Mouse (Mus musculus) spleen, adult 2 months (tissue): ENCODE measurements around the gene Adamts9. TPM values are rescaled to one million over a fixed set of nuclear protein-coding genes. Genes with fewer than 3 reads are reported as not detected.

Experiments used
- DNase-seq, 2 experiments: peaks; one replicate each; pipeline versions ENCODE4 v3.0.0 to v3.0.0-alpha.2; 2012 to 2021; ENCODE audit warnings: low spot score in 2 of 2, low read depth in 1 of 2
- H3K27ac ChIP-seq: fragments of 200-500 bp; 2 replicates; pipeline ENCODE4 v1.5.1; 2012; ENCODE audit warnings: low read length, inconsistent platforms; ENCODE audit not compliant: insufficient read depth
- H3K27me3 ChIP-seq: fragments of 200-500 bp; 2 replicates; pipeline ENCODE4 v1.6.1; 2012; ENCODE audit warnings: mild to moderate bottlenecking, moderate library complexity, low read length, inconsistent platforms; ENCODE audit not compliant: control insufficient read depth, insufficient read depth
- H3K36me3 ChIP-seq: fragments of 200-500 bp; 2 replicates; pipeline ENCODE4 v1.6.1; 2012; ENCODE audit warnings: mild to moderate bottlenecking, low read length, inconsistent platforms; ENCODE audit not compliant: control insufficient read depth, insufficient read depth
- H3K4me1 ChIP-seq: fragments of 200-500 bp; 2 replicates; pipeline ENCODE4 v1.6.1; 2011; ENCODE audit warnings: inconsistent platforms; ENCODE audit not compliant: control insufficient read depth, insufficient read depth, insufficient read length
- H3K4me3 ChIP-seq: fragments of 200-500 bp; 2 replicates; pipeline ENCODE4 v1.5.1; 2011; ENCODE audit warnings: mild to moderate bottlenecking, inconsistent platforms; ENCODE audit not compliant: insufficient read depth, insufficient read length; ENCODE audit errors: extremely low read depth
- CTCF ChIP-seq: fragments of 200-500 bp; IDR thresholded peaks from 2 replicates; pipeline ENCODE4 v1.5.1; 2011; ENCODE audit warnings: mild to moderate bottlenecking, inconsistent platforms; ENCODE audit not compliant: insufficient read depth, insufficient read length, insufficient replicate concordance; ENCODE audit errors: extremely low read depth
- POLR2A ChIP-seq: fragments of 200-500 bp; IDR thresholded peaks from 2 replicates; pipeline ENCODE4 v1.6.1; 2011; ENCODE audit warnings: low read depth, low read length, inconsistent platforms
- WGBS: fragments of 180-500 bp; shearing (Covaris S2); methylation state at CpG from one replicate; pipeline ENCODE4 v1.1.7; 2018; 5-methylcytosine and 5-hydroxymethylcytosine counted together
- polyA plus RNA-seq: library from polyadenylated mRNA; depleted of rRNA; stranded (reverse); fragments of >200 nt; gene quantifications from 2 replicates; pipeline ENCODE4 v1.2.3, GENCODE M21; 2012

Gene Adamts9
- polyA plus RNA-seq, 1 experiment = 1.5 TPM

- Histone ChIP-seq H3K4me1 (no peaks in the 10 kb centered on the region), H3K27ac (no peak overlapping the region), H3K4me3 (no peak overlapping the region), H3K27me3 (no peaks in the 10 kb centered on the region), H3K36me3 (no peaks in the 10 kb centered on the region)
- DNase-seq = no peak
- 74% methylated on average over 5 of the region's 5 CpGs for WGBS
- TF ChIP-seq POLR2A (no peak), CTCF (no peak)
Observed at GRCm38 (mm10) chr6:92826561-92826960, 116.7 kb downstream of the Adamts9 start.

DNA sequence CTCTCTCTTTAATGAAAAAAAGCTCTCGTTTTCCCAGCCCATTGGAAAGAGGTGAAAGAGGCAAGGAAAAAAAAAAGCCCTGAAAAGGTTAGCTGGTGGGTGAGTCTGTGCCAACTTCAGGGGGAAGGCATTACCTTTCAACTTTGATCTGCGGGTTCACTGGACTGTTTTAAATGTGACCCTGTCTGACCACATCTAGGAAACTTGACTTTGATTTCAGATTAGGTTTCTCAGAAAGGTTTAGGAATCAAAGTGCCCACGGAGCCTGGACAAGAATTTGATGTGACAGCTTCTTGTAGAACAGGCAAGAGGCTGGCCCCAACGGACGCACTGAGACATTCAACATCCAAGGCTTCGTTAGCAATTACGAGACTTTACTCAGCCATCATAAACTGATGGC lies 119.3 kb downstream of the Adamts9 start:
- WGBS = 84% methylated on average over 7 of the region's 7 CpGs
- no peaks in the 10 kb centered on the region for H3K4me1 ChIP-seq
- H3K27ac ChIP-seq = no peak overlapping the region
- H3K27me3 ChIP-seq = no peaks in the 10 kb centered on the region
- H3K36me3 ChIP-seq = no peaks in the 10 kb centered on the region
- TF ChIP-seq CTCF (no peak), POLR2A (no peak)
- no peak overlapping the region for H3K4me3 ChIP-seq
- no peak for DNase-seq

DNA sequence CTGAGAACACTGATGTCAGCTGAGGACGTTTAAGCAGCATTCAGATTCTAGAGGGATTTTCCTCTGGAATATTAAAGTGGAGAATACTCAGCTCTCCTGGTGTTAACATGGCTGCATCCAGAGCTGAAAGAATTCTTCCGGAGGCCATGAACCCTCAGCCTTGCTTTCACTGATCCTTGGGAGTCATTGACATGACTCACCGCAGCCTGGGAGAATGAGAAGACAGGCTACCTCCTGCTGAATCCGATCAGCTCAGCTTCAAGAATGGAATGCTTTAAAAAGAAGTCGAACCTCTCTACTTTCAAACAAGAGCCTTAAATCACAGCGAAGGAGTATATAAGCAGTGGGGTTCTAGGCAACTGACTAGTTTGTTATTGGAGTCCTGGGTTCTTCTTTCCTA lies 121.3 kb downstream of the Adamts9 start:
- H3K4me1 ChIP-seq = no peaks in the 10 kb centered on the region
- no peak for DNase-seq
- WGBS = 81% methylated on average over 6 of the region's 6 CpGs
- no peaks in the 10 kb centered on the region for H3K27me3 ChIP-seq
- TF ChIP-seq CTCF = no peak
- TF ChIP-seq POLR2A = no peak
- no peak overlapping the region for H3K27ac ChIP-seq
- no peak overlapping the region for H3K4me3 ChIP-seq
- H3K36me3 ChIP-seq = no peaks in the 10 kb centered on the region

- H3K27me3 ChIP-seq = no peaks in the 10 kb centered on the region
- no peak overlapping the region for H3K4me3 ChIP-seq
- no peaks in the 10 kb centered on the region for H3K36me3 ChIP-seq
- no peak for TF ChIP-seq POLR2A
- DNase-seq = no peak
- no peaks in the 10 kb centered on the region for H3K4me1 ChIP-seq
- H3K27ac ChIP-seq = no peak overlapping the region
- WGBS = 76% methylated on average over 5 of the region's 5 CpGs
Observed at GRCm38 (mm10) chr6:92821606-92822005, 121.7 kb downstream of the Adamts9 start.

- Histone ChIP-seq H3K36me3 (no peaks in the 10 kb centered on the region), H3K4me1 (no peaks in the 10 kb centered on the region), H3K27me3 (no peaks in the 10 kb centered on the region), H3K4me3 (no peak overlapping the region), H3K27ac (no peak overlapping the region)
- WGBS = 79% methylated on average over 8 of the region's 8 CpGs
- DNase-seq = no peak
- TF ChIP-seq POLR2A (no peak), CTCF (no peak)
Observed at GRCm38 (mm10) chr6:92817661-92818060, 125.6 kb downstream of the Adamts9 start.

DNA sequence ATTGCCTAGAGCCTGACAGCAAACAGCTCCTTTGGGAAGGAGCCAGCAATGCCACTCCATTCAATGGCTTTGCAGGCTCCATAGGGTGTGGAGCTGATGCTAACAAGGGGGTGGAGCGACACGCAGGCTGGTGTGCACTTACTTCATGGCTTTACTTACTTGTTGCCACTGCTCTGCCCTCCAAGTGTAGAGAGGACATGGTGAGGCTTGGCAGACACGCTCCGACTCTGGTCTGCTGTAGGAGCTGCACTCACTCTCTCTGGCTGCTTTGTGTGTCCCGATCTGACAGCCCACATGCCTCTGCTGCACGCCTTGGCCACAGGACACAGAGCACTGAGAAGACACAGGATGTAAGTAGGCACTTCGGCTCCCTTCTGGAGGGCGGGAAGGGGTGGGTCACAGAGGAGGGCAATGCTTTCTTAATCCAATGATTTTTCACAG lies 127.0 kb downstream of the Adamts9 start, which contains the start of gene A730049H05Rik:
A730049H05Rik (plus strand) TSS at position 168 of the 441 bp plus-strand sequence.
- no peak for DNase-seq
- H3K4me1 ChIP-seq = no peaks in the 10 kb centered on the region
- no peak within 1 kb of the TSS for H3K4me3 ChIP-seq
- H3K36me3 ChIP-seq = no peaks in the 10 kb centered on the region
- no peak within 1 kb of the TSS for H3K27ac ChIP-seq
- 46% methylated on average over 8 of the region's 8 CpGs for whole genome bisulfite sequencing
- H3K27me3 ChIP-seq = no peaks in the 10 kb centered on the region
- no peak for TF ChIP-seq POLR2A
- TF ChIP-seq CTCF = no peak

DNA sequence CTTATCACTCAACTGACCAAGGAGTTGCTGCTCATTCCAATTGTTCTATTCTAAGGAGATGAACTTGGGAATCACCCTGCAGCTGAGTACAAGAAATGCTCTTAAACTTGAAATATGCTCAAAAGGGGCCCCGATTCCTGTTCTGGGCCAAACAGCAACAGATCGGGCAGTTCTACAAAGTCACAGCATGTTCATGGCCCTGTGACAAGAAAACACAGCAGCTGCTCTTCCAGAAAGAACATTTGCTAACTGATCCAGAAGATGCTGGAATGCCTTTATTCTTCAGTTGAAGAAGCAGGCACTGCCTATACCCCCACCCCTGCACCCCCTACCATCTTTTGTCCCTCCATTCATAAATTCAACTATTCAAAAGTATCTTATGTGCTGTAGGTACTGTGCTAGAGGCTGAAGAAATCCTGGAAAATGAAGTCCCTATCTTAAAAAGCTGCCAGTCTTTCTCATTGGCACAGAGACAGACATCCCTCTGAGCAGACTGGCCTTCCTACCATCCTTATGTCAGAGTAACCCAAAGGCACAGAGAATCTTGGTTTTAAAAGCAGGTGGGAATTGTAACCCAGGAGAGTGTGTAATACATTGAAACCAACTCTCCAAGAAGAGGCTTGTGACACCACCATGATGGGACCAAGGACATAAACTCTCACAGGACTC lies 130.5 kb downstream of the Adamts9 start:
- TF ChIP-seq POLR2A (no peak), CTCF (no peak)
- Histone ChIP-seq H3K27ac (no peak overlapping the region), H3K4me3 (no peak overlapping the region), H3K4me1 (no peaks in the 10 kb centered on the region), H3K36me3 (no peaks in the 10 kb centered on the region), H3K27me3 (no peaks in the 10 kb centered on the region)
- 82% methylated on average over 2 of the region's 2 CpGs for WGBS
- DNase-seq = no peak
